Mouse (Mus musculus): ENCODE data around the gene Gm5039.

DNA sequence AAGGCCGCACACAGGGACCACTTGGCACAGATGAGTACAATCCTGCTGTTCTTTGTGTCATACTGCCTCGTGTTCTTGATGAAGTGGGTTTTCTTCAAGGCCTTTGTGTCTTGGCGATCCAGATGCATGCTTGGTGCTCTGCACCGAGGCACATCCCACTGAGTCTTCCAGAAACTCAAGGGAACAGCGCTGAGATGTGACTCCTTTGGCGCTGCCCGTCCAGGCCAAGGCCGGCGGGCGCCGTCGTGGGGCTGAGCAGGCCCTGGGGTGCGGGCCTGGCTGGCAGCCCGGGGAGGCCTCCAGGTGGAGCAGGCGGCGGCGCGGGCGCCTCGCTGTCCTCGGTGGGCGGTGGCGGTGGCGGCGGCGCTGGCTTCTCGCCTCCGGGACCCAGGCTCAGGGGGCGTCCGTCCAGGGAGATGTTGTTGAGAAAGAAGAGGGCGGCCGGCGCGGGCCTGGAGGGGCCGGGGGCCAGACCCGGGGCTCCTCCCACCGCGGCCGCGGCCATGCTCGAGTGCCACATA is 30.4 kb upstream of the Gm5039 start:
- TF ChIP-seq POLR2A (IDR thresholded peaks at IDR 0.05; ENCODE audit: insufficient read length, low read depth) (no peak), E2F4 (IDR thresholded peaks at IDR 0.05; ENCODE audit: insufficient read depth) (no peak), MYOG (IDR thresholded peaks at IDR 0.05; ENCODE audit: control insufficient read depth in 1 of 3, insufficient read depth in 1 of 3, insufficient read length in 2 of 3, low read depth in 2 of 3) (no peak)

All from myocyte (in vitro differentiated cells).